Mouse (Mus musculus) CH12.LX (cell line): ENCODE measurements around the gene Alg2. TPM values are rescaled to one million over a fixed set of nuclear protein-coding genes. Genes with fewer than 3 reads are reported as not detected.

Experiments used
- DNase-seq: peaks from one replicate; pipeline ENCODE4 v3.0.0-alpha.2; 2013; ENCODE audit errors: extremely low read depth
- H3K27ac ChIP-seq: 2 replicates; pipeline ENCODE4 v1.5.1; 2012; ENCODE audit warnings: low read depth, mild to moderate bottlenecking, control low read depth, moderate library complexity; ENCODE audit not compliant: insufficient read depth
- H3K27me3 ChIP-seq: replicated peaks from 2 replicates; pipeline ENCODE3; 2012; ENCODE audit warnings: inconsistent platforms
- H3K36me3 ChIP-seq, 2 experiments: replicated peaks in 1 of 2; 2 replicates each; pipeline versions ENCODE3 to v1.6.1; 2012; ENCODE audit warnings: inconsistent platforms in 1 of 2, low read length in 1 of 2, mild to moderate bottlenecking in 1 of 2, mixed read lengths in 1 of 2, moderate library complexity in 1 of 2; ENCODE audit not compliant: control insufficient read depth in 1 of 2, insufficient read depth in 1 of 2
- H3K4me1 ChIP-seq, 2 experiments: 2 replicates each; pipeline ENCODE4 v1.6.1; 2012; ENCODE audit warnings: inconsistent platforms in 1 of 2, moderate library complexity in 1 of 2; ENCODE audit not compliant: insufficient read depth in 2 of 2, control insufficient read depth in 1 of 2
- H3K4me2 ChIP-seq: 2 replicates; pipeline ENCODE4 v1.6.1; 2012; ENCODE audit warnings: low read depth, mild to moderate bottlenecking, control low read depth; ENCODE audit not compliant: poor library complexity, insufficient read depth, severe bottlenecking
- H3K4me3 ChIP-seq, 3 experiments: fragments of 150-350 bp in 1 of 3; sonication (generic) in 1 of 3; replicated peaks in 1 of 3; 2 replicates each; pipeline versions ENCODE3 to v1.5.1; 2011 to 2012; ENCODE audit warnings: low read depth in 2 of 3, low read length in 2 of 3, mild to moderate bottlenecking in 2 of 3, moderate library complexity in 2 of 3, control low read depth in 1 of 3, improper control_type of control experiment in 1 of 3, inconsistent platforms in 1 of 3, mixed read lengths in 1 of 3; ENCODE audit not compliant: poor library complexity in 1 of 3
- H3K79me2 ChIP-seq: replicated peaks from 2 replicates; pipeline ENCODE4 v1.6.1; 2012; ENCODE audit warnings: mild to moderate bottlenecking, moderate library complexity; ENCODE audit not compliant: control insufficient read depth, poor library complexity, insufficient read depth, severe bottlenecking; ENCODE audit errors: extremely low read depth
- H3K9ac ChIP-seq: 2 replicates; pipeline ENCODE4 v1.6.1; 2012; ENCODE audit warnings: low read depth, mild to moderate bottlenecking, control low read depth, moderate library complexity; ENCODE audit not compliant: insufficient read depth
- H3K9me3 ChIP-seq: replicated peaks from 2 replicates; pipeline ENCODE3; 2012; ENCODE audit warnings: low read length, inconsistent platforms, mixed read lengths
- CHD2 ChIP-seq: IDR thresholded peaks from 2 replicates; pipeline ENCODE4 v1.6.1; 2011; ENCODE audit warnings: low read length, improper control_type of control experiment
- CTCF ChIP-seq, 2 experiments: IDR thresholded peaks in 1 of 2; conservative IDR thresholded peaks in 1 of 2; 2 replicates each; pipeline ENCODE4 v1.5.1; 2011 to 2012; ENCODE audit warnings: low read depth in 2 of 2, low read length in 2 of 2, improper control_type of control experiment in 1 of 2, inconsistent platforms in 1 of 2, mild to moderate bottlenecking in 1 of 2, moderate library complexity in 1 of 2
- HCFC1 ChIP-seq: IDR thresholded peaks from 2 replicates; pipeline ENCODE4 v1.6.1; 2012; ENCODE audit warnings: low read depth, mild to moderate bottlenecking, inconsistent platforms, low read length, improper control_type of control experiment
- JUND ChIP-seq: conservative IDR thresholded peaks from 2 replicates; pipeline ENCODE4 v1.6.1; 2011; ENCODE audit warnings: low read depth, low read length, improper control_type of control experiment
- KAT2A ChIP-seq: IDR thresholded peaks from 2 replicates; pipeline ENCODE4 v1.6.1; 2012; ENCODE audit warnings: low read length, improper control_type of control experiment, inconsistent platforms; ENCODE audit not compliant: insufficient replicate concordance
- MAX ChIP-seq: IDR thresholded peaks from 2 replicates; pipeline ENCODE4 v1.6.1; 2011; ENCODE audit warnings: low read length, improper control_type of control experiment
- MXI1 ChIP-seq: IDR thresholded peaks from 2 replicates; pipeline ENCODE4 v1.6.1; 2011; ENCODE audit warnings: mild to moderate bottlenecking, low read depth, low read length, improper control_type of control experiment
- NRF1 ChIP-seq: IDR thresholded peaks from 2 replicates; pipeline ENCODE4 v1.6.1; 2014; ENCODE audit warnings: low read depth, mild to moderate bottlenecking, inconsistent platforms, low read length, improper control_type of control experiment, moderate library complexity
- PAX5 ChIP-seq: IDR thresholded peaks from 2 replicates; pipeline ENCODE4 v1.6.1; 2012; ENCODE audit warnings: low read length, inconsistent platforms, mixed read lengths
- POLR2AphosphoS2 ChIP-seq: IDR thresholded peaks from 2 replicates; pipeline ENCODE4 v1.6.1; 2011; ENCODE audit warnings: low read depth, low read length, improper control_type of control experiment
- TBP ChIP-seq: conservative IDR thresholded peaks from 2 replicates; pipeline ENCODE4 v1.6.1; 2011; ENCODE audit warnings: low read depth, low read length, improper control_type of control experiment
- USF1 ChIP-seq: IDR thresholded peaks from 2 replicates; pipeline ENCODE4 v1.6.1; 2014; ENCODE audit warnings: low read depth, mild to moderate bottlenecking, inconsistent platforms, low read length, improper control_type of control experiment
- ZMIZ1 ChIP-seq: IDR thresholded peaks from 2 replicates; pipeline ENCODE4 v1.6.1; 2012; ENCODE audit warnings: low read depth, mild to moderate bottlenecking, inconsistent platforms, low read length, improper control_type of control experiment
- dilution Hi-C: fragments of 300-500 bp; cut with MboI; formaldehyde crosslinking; loops from 2 replicates; pipeline ENCODE4 v1.14.3; 2020; ENCODE audit warnings: low sequenced_read_pairs; ENCODE audit not compliant: extremely low pct_unique_long_range_greater_than_20kb, extremely low pct_ligation_motif_present
- in situ Hi-C: fragments of 300-500 bp; cut with MboI; formaldehyde crosslinking; loops from 3 replicates; pipeline ENCODE4 v1.14.3; 2019; ENCODE audit warnings: low sequenced_read_pairs, low pct_ligation_motif_present, low pct_unique_long_range_greater_than_20kb, mixed read lengths
- polyA plus RNA-seq: library from polyadenylated mRNA; unstranded; fragments of >175 nt; gene quantifications from 2 replicates; pipeline ENCODE4 v1.2.1, GENCODE M21; 2012; ENCODE audit warnings: low read depth; ENCODE audit not compliant: insufficient read length
- total RNA-seq, 2 experiments: library from RNA; depleted of rRNA; stranded (reverse); fragments of 300-350 nt in 1 of 2; fragments of >200 nt in 1 of 2; gene quantifications; 2 replicates each; pipeline ENCODE4 v1.2.3; 2012 to 2014

Gene Alg2
- total and polyA plus RNA-seq, 3 experiments: 8.4 to 28.9 (median 14.9) TPM

DNA sequence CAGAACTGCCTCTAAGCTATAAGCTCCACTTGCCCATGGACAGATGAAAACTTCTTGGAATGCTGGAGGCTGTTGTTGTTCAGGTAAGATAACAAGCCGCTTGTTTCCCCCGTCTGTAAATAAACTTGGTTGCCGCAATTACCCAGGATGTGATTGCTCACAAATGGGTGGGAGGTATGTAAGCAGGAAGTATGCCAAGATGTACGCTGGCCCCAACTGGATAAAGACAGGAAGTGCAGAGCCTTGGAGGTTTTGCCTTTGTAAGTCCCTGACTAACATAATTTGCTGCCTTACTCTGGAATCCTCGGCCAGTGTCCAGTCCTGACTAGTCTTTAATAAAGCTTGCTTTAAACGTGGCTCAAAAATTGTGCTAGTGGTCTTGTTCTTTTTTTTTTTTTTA lies 43.6 kb downstream of the Alg2 start:
- Histone ChIP-seq H3K36me3 (no peaks in the 10 kb centered on the region), H3K4me1 (peaks cover 11 to 16% of the 10 kb centered on the region in 2 experiments), H3K27ac (no peak overlapping the region), H3K79me2 (no peaks in the 10 kb centered on the region), H3K4me2 (no peak overlapping the region), H3K9ac (no peak overlapping the region), H3K4me3 (no peak overlapping the region), H3K9me3 (no peaks in the 10 kb centered on the region), H3K27me3 (no peaks in the 10 kb centered on the region)
- in situ Hi-C loops: loop anchor here (25.0 kb wide), 2 partner anchors 382 to 982 kb away; no protein-coding TSS in a partner anchor
- TF ChIP-seq MAX (no peak), ZMIZ1 (no peak), PAX5 (no peak)
- dilution Hi-C loops: no loop called here
- no peak for DNase-seq

DNA sequence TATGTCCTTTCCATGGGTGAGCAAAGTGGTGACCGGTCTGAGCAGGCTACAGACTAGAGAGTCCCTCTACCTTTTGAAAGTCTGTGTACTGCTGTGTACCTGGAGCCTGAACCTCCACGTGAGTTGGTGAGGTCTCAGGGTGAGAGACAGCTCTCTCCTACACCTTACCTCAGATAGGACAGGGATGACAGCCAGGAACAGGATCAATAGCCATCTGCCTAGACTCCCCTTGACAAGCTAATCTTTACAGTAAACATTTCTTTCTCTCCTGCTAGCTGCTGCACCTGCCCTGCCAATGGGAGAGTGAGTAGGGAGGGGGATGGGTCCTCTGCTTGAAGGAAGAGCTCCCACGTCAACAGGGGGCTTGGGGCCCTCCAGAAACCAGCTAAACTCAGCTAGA lies 46.5 kb downstream of the Alg2 start:
- Histone ChIP-seq H3K4me3 (no peak overlapping the region), H3K9me3 (no peaks in the 10 kb centered on the region), H3K27ac (no peak overlapping the region), H3K4me1 (peaks cover 11 to 24% of the 10 kb centered on the region in 2 experiments), H3K79me2 (no peaks in the 10 kb centered on the region), H3K9ac (no peak overlapping the region), H3K27me3 (no peaks in the 10 kb centered on the region), H3K4me2 (no peak overlapping the region), H3K36me3 (no peaks in the 10 kb centered on the region)
- in situ Hi-C loops: loop anchor here (5.0 to 25.0 kb wide), 3 partner anchors 170 to 985 kb away; no protein-coding TSS in a partner anchor
- TF ChIP-seq TBP (no peak), KAT2A (no peak), USF1 (no peak), MXI1 (no peak), NRF1 (no peak), POLR2AphosphoS2 (no peak), HCFC1 (no peak), JUND (no peak), CHD2 (no peak)
- dilution Hi-C loops: no loop called here
- no peak for DNase-seq

DNA sequence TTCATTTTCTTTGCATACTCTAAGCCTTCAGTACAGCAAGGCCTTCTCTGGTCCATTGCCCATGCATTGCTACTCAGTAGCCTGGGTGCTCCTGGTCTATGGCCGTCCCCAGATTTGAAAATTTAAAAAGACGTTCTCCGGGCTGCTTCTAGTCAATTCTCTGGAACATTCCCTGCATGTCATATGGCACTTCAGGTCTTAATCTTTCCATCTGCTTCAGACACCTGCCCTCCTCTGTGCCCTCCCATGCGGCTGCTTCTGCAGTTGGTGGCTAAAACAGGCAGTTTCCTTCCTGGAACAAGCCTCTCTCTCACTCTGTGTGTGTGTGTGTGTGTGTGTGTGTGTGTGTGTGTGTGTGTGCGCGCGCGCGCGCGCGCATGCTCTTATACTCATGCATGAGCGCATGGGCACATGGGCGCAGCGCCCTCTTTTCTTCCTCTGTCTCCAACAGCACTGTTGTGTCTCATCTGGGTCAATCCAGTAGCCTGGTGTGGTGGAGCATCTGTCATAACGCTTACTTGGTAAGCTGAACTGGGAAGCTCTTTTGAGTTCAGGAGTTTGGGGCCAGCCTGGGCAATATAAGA lies 48.8 kb downstream of the Alg2 start:
- DNase-seq: peak; percentile 14
- no peak overlapping the region for H3K9ac ChIP-seq
- TF ChIP-seq CTCF (conservative IDR thresholded peaks at IDR 0.05 in 1 of 2, IDR thresholded peaks at IDR 0.05 in 1 of 2; ENCODE audit: low read depth in 2 of 2, low read length in 2 of 2) (no peak), NRF1 (peak; percentile 68)
- H3K27me3 ChIP-seq: no peaks in the 10 kb centered on the region
- dilution Hi-C loops: no loop called here
- in situ Hi-C loops: loop anchor here (5.0 to 25.0 kb wide), 3 partner anchors 172 to 987 kb away; no protein-coding TSS in a partner anchor
- H3K4me3 ChIP-seq: no peak overlapping the region
- no peak overlapping the region for H3K27ac ChIP-seq
- H3K4me1 ChIP-seq: peaks cover 11 to 24% of the 10 kb centered on the region in 2 experiments
- no peaks in the 10 kb centered on the region for H3K79me2 ChIP-seq
- H3K4me2 ChIP-seq: no peak overlapping the region
- H3K9me3 ChIP-seq: no peaks in the 10 kb centered on the region
- no peaks in the 10 kb centered on the region for H3K36me3 ChIP-seq
